In the genomic region with DNA sequence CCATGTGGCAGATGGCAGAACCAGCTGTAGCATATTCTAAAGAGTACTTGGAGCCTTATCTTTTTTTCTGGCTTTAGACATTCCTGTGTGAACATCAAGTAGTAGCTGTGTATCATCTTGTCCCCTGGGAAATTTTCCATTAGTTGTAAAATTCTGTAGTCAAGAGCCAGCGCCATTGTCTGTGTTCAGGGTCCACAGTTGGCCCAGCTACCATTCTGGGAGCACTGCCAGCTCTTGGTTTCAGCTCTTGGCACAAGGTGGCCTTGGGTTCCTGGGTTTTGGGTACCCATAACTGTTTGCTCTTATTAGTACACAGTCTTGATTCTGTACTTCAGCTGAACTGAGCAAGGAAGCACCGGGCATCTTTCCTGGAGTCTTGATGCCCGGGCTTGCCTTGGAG, we compare ENCODE assay signal across 9 mouse cellular contexts.
DNase-seq lines count a peak whose midpoint lies in the region; ATAC-seq and TF ChIP-seq lines count a peak whose summit lies in the region.
"Had no signal": no experiment of that assay in that cellular context is flagged by ENCODE, and none has a peak within 500 bp of the region (broad histone marks: within the 10 kb centered on the region; RNA-seq: fewer than 3 reads in every experiment).

No protein-coding gene starts in this region.

- H3K9ac ChIP-seq in hindbrain, embryonic 16.5 days (ENCODE audit: low read depth, low read length) = no peak overlapping the region
- no peak overlapping the region for H3K9ac ChIP-seq in hindbrain, embryonic 13.5 days
- H3K9ac ChIP-seq: lung, embryonic 15.5 days had no signal

- peak; percentile 77 for ATAC-seq in hindbrain, embryonic 16.5 days
- ATAC-seq in hindbrain, embryonic 13.5 days (ENCODE audit: low FRiP score) = no peak

- DNase-seq in MN1 (ENCODE audit: low spot score) = peak; percentile 63
- DNase-seq in adrenal gland, postnatal 25 days = peak; percentile 60
- peak in 1 of 2 experiments; percentile 33 for DNase-seq in layer of hippocampus, adult 2 months (ENCODE audit: low spot score in 2 of 2)
- no peak for DNase-seq in embryo, embryonic 10.5 days (ENCODE audit: low spot score)
- no peak for DNase-seq in heart, postnatal 10 days
- DNase-seq: heart, postnatal 36 days had no signal

- H3K4me2 ChIP-seq in hindbrain, embryonic 16.5 days (ENCODE audit: low read length) = no peak overlapping the region
- H3K4me2 ChIP-seq in hindbrain, embryonic 13.5 days = no peak overlapping the region
- H3K4me2 ChIP-seq: lung, embryonic 15.5 days had no signal

- no peak overlapping the region for H3K4me3 ChIP-seq in hindbrain, embryonic 16.5 days (ENCODE audit: low read length)
- no peak overlapping the region for H3K4me3 ChIP-seq in hindbrain, embryonic 13.5 days
- H3K4me3 ChIP-seq in layer of hippocampus, adult 2 months = no peak overlapping the region
- H3K4me3 ChIP-seq: lung, embryonic 15.5 days had no signal

- WGBS in hindbrain, embryonic 16.5 days = 64% methylated on average over 3 of the region's 3 CpGs
- WGBS in hindbrain, embryonic 13.5 days = 89% methylated on average over 3 of the region's 3 CpGs

- no peaks in the 10 kb centered on the region for H3K27me3 ChIP-seq in hindbrain, embryonic 16.5 days (replicated peaks; ENCODE audit: control insufficient read depth, insufficient read depth, low read length)
- H3K27me3 ChIP-seq in hindbrain, embryonic 13.5 days = peaks cover 4% of the 10 kb centered on the region; the same call in 1 of the 2 replicates
- H3K27me3 ChIP-seq: lung, embryonic 15.5 days had no signal

- H3K9me3 ChIP-seq in hindbrain, embryonic 16.5 days (ENCODE audit: control insufficient read depth, low read length) = no peaks in the 10 kb centered on the region
- no peaks in the 10 kb centered on the region for H3K9me3 ChIP-seq in hindbrain, embryonic 13.5 days
- H3K9me3 ChIP-seq: lung, embryonic 15.5 days had no signal

- no peaks in the 10 kb centered on the region for H3K4me1 ChIP-seq in hindbrain, embryonic 16.5 days (ENCODE audit: control insufficient read depth, insufficient read depth, low read depth, low read length)
- H3K4me1 ChIP-seq in hindbrain, embryonic 13.5 days (replicated peaks) = no peaks in the 10 kb centered on the region

- no peak overlapping the region for H3K27ac ChIP-seq in hindbrain, embryonic 16.5 days (ENCODE audit: low read depth, low read length)
- no peak overlapping the region for H3K27ac ChIP-seq in hindbrain, embryonic 13.5 days
- H3K27ac ChIP-seq in layer of hippocampus, adult 2 months = peak overlapping the region; percentile 48; the same call in 1 of the 2 replicates
- H3K27ac ChIP-seq: lung, embryonic 15.5 days had no signal

- no peak for TF ChIP-seq CTCF in layer of hippocampus, adult 2 months (conservative IDR thresholded peaks at IDR 0.05)

- no peaks in the 10 kb centered on the region for H3K36me3 ChIP-seq in hindbrain, embryonic 16.5 days (ENCODE audit: control insufficient read depth, insufficient read depth, low read length)
- no peaks in the 10 kb centered on the region for H3K36me3 ChIP-seq in hindbrain, embryonic 13.5 days

- intact Hi-C loops in heart, postnatal 10 days (cut with DNase I) = no loop called here

Comparison
In these comparisons a context has a peak if more than half of its experiments do, and no peak if none do; other contexts are left out.
1. DNase-seq: peak in MN1 (single experiment) and adrenal gland, postnatal 25 days (single experiment); none in embryo, embryonic 10.5 days (single experiment) and heart, postnatal 10 days (0 of 2).